Mouse (Mus musculus): Measurements from ENCODE around the gene Rpl29. TPM values are rescaled to one million over a fixed set of nuclear protein-coding genes. Genes with fewer than 3 reads are reported as not detected.

Gene Rpl29
- polyA plus RNA-seq, 1 experiment from 2014 or later: 554 TPM

GRCm38 (mm10) chr9:106481075-106481474 is 51.8 kb downstream of the Rpl29 start:
- H3K4me1 ChIP-seq: peaks cover 19% of the 10 kb centered on the region
- WGBS: 97% methylated on average over 15 of the region's 15 CpGs
- H3K4me3 ChIP-seq: no peak overlapping the region
- peaks cover 20% of the 10 kb centered on the region for H3K36me3 ChIP-seq (replicated peaks)
- H3K27me3 ChIP-seq (replicated peaks): no peaks in the 10 kb centered on the region
- no peaks in the 10 kb centered on the region for H3K9me3 ChIP-seq
- H3K4me2 ChIP-seq: no peak overlapping the region
- ATAC-seq (replicated peaks): no peak
- no peak overlapping the region for H3K9ac ChIP-seq
- H3K27ac ChIP-seq: no peak overlapping the region

Other genes with a start within 250 kb of the Rpl29 start
- gene Ppm1m, start 229.7 kb upstream of the Rpl29 start, polyA plus RNA-seq (2015; fragmentation: Nextera tagmentation; extraction: Ambion mirVana): 17.2 and 20.5 TPM in 2 replicates
- 51.8 and 55.8 TPM in 2 replicates for gene Twf2, start 226.3 kb upstream of the Rpl29 start, polyA plus RNA-seq (2015; fragmentation: Nextera tagmentation; extraction: Ambion mirVana)
- gene Tlr9, start 206.9 kb upstream of the Rpl29 start, polyA plus RNA-seq (2015; fragmentation: Nextera tagmentation; extraction: Ambion mirVana): 0.05 TPM in 1 of 2 replicates, not detected in the other
- gene Alas1, start 180.8 kb upstream of the Rpl29 start, polyA plus RNA-seq (2015; fragmentation: Nextera tagmentation; extraction: Ambion mirVana): 91.1 and 99.0 TPM in 2 replicates
- gene Poc1a, start 148.4 kb upstream of the Rpl29 start, polyA plus RNA-seq (2015; fragmentation: Nextera tagmentation; extraction: Ambion mirVana): 9.1 and 9.9 TPM in 2 replicates
- 15.7 and 16.1 TPM in 2 replicates for gene Dusp7, start 60.8 kb upstream of the Rpl29 start, polyA plus RNA-seq (2015; fragmentation: Nextera tagmentation; extraction: Ambion mirVana)
- gene Acy1, start 8.9 kb downstream of the Rpl29 start, polyA plus RNA-seq (2015; fragmentation: Nextera tagmentation; extraction: Ambion mirVana): 20.7 TPM in 2 replicates
- 8.9 and 11.0 TPM in 2 replicates for gene Abhd14b, start 18.0 kb downstream of the Rpl29 start, polyA plus RNA-seq (2015; fragmentation: Nextera tagmentation; extraction: Ambion mirVana)
- gene Abhd14a, start 18.2 kb downstream of the Rpl29 start, polyA plus RNA-seq (2015; fragmentation: Nextera tagmentation; extraction: Ambion mirVana): 71.2 and 71.3 TPM in 2 replicates
- gene Pcbp4, start 23.8 kb downstream of the Rpl29 start, polyA plus RNA-seq (2015; fragmentation: Nextera tagmentation; extraction: Ambion mirVana): 295 and 310 TPM in 2 replicates
- 1.2 and 1.4 TPM in 2 replicates for gene Gpr62, start 36.5 kb downstream of the Rpl29 start, polyA plus RNA-seq (2015; fragmentation: Nextera tagmentation; extraction: Ambion mirVana)
- gene Rrp9, start 46.5 kb downstream of the Rpl29 start, polyA plus RNA-seq (2015; fragmentation: Nextera tagmentation; extraction: Ambion mirVana): 51.2 and 52.3 TPM in 2 replicates
- gene Parp3, start 47.5 kb downstream of the Rpl29 start, polyA plus RNA-seq (2015; fragmentation: Nextera tagmentation; extraction: Ambion mirVana): 1.4 and 1.5 TPM in 2 replicates
- gene Iqcf1, start 70.5 kb downstream of the Rpl29 start, polyA plus RNA-seq (2015; fragmentation: Nextera tagmentation; extraction: Ambion mirVana): not detected in 2 replicates
- not detected in 2 replicates for gene Iqcf5, start 85.1 kb downstream of the Rpl29 start, polyA plus RNA-seq (2015; fragmentation: Nextera tagmentation; extraction: Ambion mirVana)
- not detected in 2 replicates for gene Iqcf3, start 132.2 kb downstream of the Rpl29 start, polyA plus RNA-seq (2015; fragmentation: Nextera tagmentation; extraction: Ambion mirVana)
- not detected in 2 replicates for gene Iqcf4, start 141.5 kb downstream of the Rpl29 start, polyA plus RNA-seq (2015; fragmentation: Nextera tagmentation; extraction: Ambion mirVana)
- gene Iqcf6, start 197.1 kb downstream of the Rpl29 start, polyA plus RNA-seq (2015; fragmentation: Nextera tagmentation; extraction: Ambion mirVana): not detected in 2 replicates
- gene Grm2, start 226.6 kb downstream of the Rpl29 start, polyA plus RNA-seq (2015; fragmentation: Nextera tagmentation; extraction: Ambion mirVana): 17.8 and 19.3 TPM in 2 replicates

All from midbrain, embryonic 15.5 days (tissue).